Mouse (Mus musculus) lung, postnatal 4 days (tissue): ENCODE results near the gene Kif22.

Source experiments
- DNase-seq, 2 experiments: peaks; one replicate each; pipeline ENCODE4 v3.0.0; 2021

Kif22 gene

DNA sequence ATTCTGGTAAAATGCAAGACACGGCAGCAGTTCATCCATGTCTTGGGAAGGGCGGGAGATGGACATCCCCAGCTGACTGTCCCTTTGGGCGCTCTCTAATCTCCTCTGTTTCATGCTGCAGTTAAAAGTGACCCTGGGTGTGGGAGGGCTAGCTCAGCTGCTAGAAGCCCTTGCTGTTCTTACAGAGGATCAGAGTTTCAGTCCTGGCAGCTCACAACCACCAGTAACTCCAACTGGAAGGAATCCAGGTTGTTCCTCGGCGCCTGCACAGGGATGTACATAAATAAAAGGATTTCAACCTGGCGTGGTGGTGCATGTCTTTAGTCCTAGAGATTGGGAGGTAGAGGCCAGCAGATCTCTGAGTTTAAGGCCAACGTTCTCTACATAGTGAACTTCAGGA lies 59.2 kb downstream of the Kif22 start:
- DNase-seq: no peak

GRCm38 (mm10) chr7:126982054-126982453 lies 60.2 kb downstream of the Kif22 start:
- no peak for DNase-seq

DNA sequence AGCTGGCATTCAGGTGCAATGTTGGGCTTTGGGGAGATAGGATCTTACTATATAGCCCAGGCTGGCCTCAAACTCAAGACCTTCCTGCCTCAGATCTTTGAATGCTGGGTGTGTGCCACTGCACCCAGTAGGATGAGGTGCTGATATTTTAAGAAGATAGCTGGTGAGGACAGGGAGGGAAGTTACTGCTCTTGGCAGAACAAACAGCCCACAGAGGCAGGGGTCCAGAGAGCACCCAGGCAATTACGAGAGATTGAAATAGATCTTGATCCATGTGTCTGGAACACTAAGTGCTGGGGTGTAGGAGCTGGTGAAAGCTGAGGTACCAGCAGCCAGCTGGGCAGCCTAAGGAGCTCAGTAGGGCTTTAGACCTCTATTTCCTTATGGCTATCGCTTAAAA lies 60.7 kb downstream of the Kif22 start:
- DNase-seq: no peak

DNA sequence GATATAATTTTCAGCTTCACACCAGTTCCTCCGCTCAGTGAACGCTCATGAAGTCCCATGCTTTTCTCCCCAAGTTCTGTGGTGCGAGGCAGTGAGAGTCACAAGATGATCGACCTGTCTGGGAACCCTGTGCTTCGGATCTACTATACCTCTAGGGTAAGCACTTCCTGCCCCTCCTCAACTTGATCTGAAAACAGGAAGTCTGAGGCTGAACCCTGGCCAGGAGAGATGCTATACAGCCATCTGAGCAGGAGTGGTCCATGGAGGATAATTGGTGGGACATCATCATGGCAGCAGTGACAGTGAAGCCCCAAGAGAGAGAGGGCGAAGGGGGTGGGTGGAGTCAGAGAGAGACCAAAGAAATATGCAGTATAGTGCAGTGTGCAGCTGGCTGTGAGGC lies 63.4 kb downstream of the Kif22 start:
- DNase-seq: no peak
